Comparison of ENCODE assay signal across 8 mouse cellular contexts in genomic region chr7:45627261-45627660, GRCm38 (mm10). TPM values are rescaled to one million over a fixed set of nuclear protein-coding genes. Genes with fewer than 3 reads are reported as not detected.
DNase-seq lines count a peak whose midpoint lies in the region; ATAC-seq and TF ChIP-seq lines count a peak whose summit lies in the region.

Gene Rasip1 (plus strand): TSS chr7:45627488.

- H3K4me2 ChIP-seq in kidney, embryonic 14.5 days (replicated peaks; ENCODE audit: low read depth, low read length) = peak within 1 kb of the TSS; percentile 94

- no peak for TF ChIP-seq CTCF in thymus, adult 2 months (IDR thresholded peaks at IDR 0.05; ENCODE audit: borderline replicate concordance, control insufficient read depth, extremely low read depth, insufficient read depth, low read length, poor library complexity)

- no peak for DNase-seq in thymus, adult 2 months
- no peak for DNase-seq in thymus, postnatal 14 days
- DNase-seq in heart, embryonic 10.5 days (ENCODE audit: low spot score) = no peak
- peak; percentile 79 for DNase-seq in lung, postnatal 25 days (ENCODE audit: low spot score)
- DNase-seq in thymus, postnatal 10 days (ENCODE audit: low spot score in 2 of 2) = no peak
- no peak for DNase-seq in thymus, postnatal 36 days
- DNase-seq in layer of hippocampus, adult 9-11 months = no peak

- no peak within 1 kb of the TSS for H3K27ac ChIP-seq in thymus, adult 2 months (ENCODE audit: control insufficient read depth, insufficient read depth, low read length)
- peak within 1 kb of the TSS; percentile 91 for H3K27ac ChIP-seq in heart, embryonic 10.5 days
- peak within 1 kb of the TSS; percentile 42; the same call in 1 of the 2 replicates for H3K27ac ChIP-seq in kidney, embryonic 14.5 days (ENCODE audit: low read depth, low read length)

- H3K9ac ChIP-seq in kidney, embryonic 14.5 days (ENCODE audit: low read depth, low read length) = peak within 1 kb of the TSS; percentile 70

- peaks cover 4% of the 10 kb centered on the region; the same call in 1 of the 2 replicates for H3K4me1 ChIP-seq in thymus, adult 2 months (replicated peaks; ENCODE audit: control insufficient read depth, insufficient read depth, low read length)
- peaks cover 19% of the 10 kb centered on the region for H3K4me1 ChIP-seq in heart, embryonic 10.5 days
- H3K4me1 ChIP-seq in kidney, embryonic 14.5 days (ENCODE audit: control insufficient read depth, insufficient read depth, low read length) = peaks cover 5% of the 10 kb centered on the region

- WGBS in thymus, adult 2 months = 74% methylated on average over 9 of the region's 9 CpGs
- 51% methylated on average over 9 of the region's 9 CpGs for WGBS in heart, embryonic 10.5 days
- WGBS in kidney, embryonic 14.5 days = 78% methylated on average over 9 of the region's 9 CpGs

- 0 out of 2 replicates have a peak, but pooled peaks have one; percentile 18 for ATAC-seq in kidney, embryonic 14.5 days (ENCODE audit: low FRiP score, low TSS enrichment)

- H3K36me3 ChIP-seq in thymus, adult 2 months (ENCODE audit: control insufficient read depth, insufficient read depth, low read length) = no peaks in the 10 kb centered on the region
- 0 out of 2 replicates have a peak, but pooled peaks cover 6% of the 10 kb centered on the region for H3K36me3 ChIP-seq in heart, embryonic 10.5 days
- no peaks in the 10 kb centered on the region for H3K36me3 ChIP-seq in kidney, embryonic 14.5 days (ENCODE audit: control insufficient read depth, insufficient read depth, low read length)

- TF ChIP-seq POLR2A in thymus, adult 2 months (IDR thresholded peaks at IDR 0.05; ENCODE audit: control insufficient read depth, extremely low read depth, insufficient read depth, low read length, poor library complexity) = no peak

- H3K9me3 ChIP-seq in heart, embryonic 10.5 days = no peaks in the 10 kb centered on the region
- no peaks in the 10 kb centered on the region for H3K9me3 ChIP-seq in kidney, embryonic 14.5 days (ENCODE audit: control insufficient read depth, low read length)

- no peaks in the 10 kb centered on the region for H3K27me3 ChIP-seq in thymus, adult 2 months (ENCODE audit: control insufficient read depth, insufficient read depth, low read length)
- H3K27me3 ChIP-seq in heart, embryonic 10.5 days (ENCODE audit: insufficient read depth, poor library complexity, severe bottlenecking) = peaks cover 79% of the 10 kb centered on the region
- peaks cover 9% of the 10 kb centered on the region; the same call in 1 of the 2 replicates for H3K27me3 ChIP-seq in kidney, embryonic 14.5 days (ENCODE audit: control insufficient read depth, insufficient read depth, low read length)

- H3K4me3 ChIP-seq in thymus, adult 2 months (ENCODE audit: control insufficient read depth, insufficient read depth, low read length) = peak within 1 kb of the TSS; percentile 41
- H3K4me3 ChIP-seq in heart, embryonic 10.5 days = peak within 1 kb of the TSS; percentile 75
- H3K4me3 ChIP-seq in kidney, embryonic 14.5 days (ENCODE audit: low read length) = peak within 1 kb of the TSS; percentile 51

RNA-seq across cellular contexts. Expression of gene Rasip1, which starts in this region (rescaled TPM):
- polyA plus RNA-seq in thymus, adult 2 months (2012; rRNA removed) = 6.3 and 8.6 TPM in 2 replicates
- polyA plus RNA-seq in heart, embryonic 10.5 days (2016; fragmentation: Nextera tagmentation; extraction: Ambion mirVana) = 17.6 and 20.5 TPM in 2 replicates
- polyA plus RNA-seq in kidney, embryonic 14.5 days (2014; fragmentation: Nextera tagmentation; extraction: Ambion mirVana) = 12.1 and 18.7 TPM in 2 replicates
